Comparison of ENCODE assay signal across 27 mouse cellular contexts in the genomic region with DNA sequence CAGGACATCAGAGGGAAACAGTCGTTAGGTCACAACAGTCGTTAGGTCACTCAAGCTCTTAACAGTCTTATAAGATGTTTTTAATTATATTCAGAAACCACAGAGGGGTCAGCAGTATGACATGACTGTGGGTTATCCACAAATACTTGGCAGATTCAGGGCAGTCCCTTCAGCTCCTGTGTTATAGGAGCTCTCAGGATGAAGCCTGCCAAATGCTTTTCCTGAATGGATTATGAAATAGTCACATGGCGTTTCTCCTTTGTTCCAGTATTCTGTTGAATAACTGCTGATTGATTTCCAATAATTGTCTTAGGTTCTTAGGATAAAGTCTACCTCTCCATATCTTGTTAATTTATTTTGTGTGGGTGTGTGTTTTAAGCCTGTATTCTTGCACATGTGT. TPM values are rescaled to one million over a fixed set of nuclear protein-coding genes. Genes with fewer than 3 reads are reported as not detected.
DNase-seq lines count a peak whose midpoint lies in the region; ATAC-seq and TF ChIP-seq lines count a peak whose summit lies in the region.
"Had no signal": no experiment of that assay in that cellular context is flagged by ENCODE, and none has a peak within 500 bp of the region (broad histone marks: within the 10 kb centered on the region; RNA-seq: fewer than 3 reads in every experiment).

No protein-coding gene starts in this region.

- no peak for TF ChIP-seq EP300 in stomach, postnatal 0 days (optimal IDR thresholded peaks at IDR 0.05)

- no peaks in the 10 kb centered on the region for H3K36me3 ChIP-seq in stomach, embryonic 14.5 days (ENCODE audit: control insufficient read depth, insufficient read depth, low read length)
- H3K36me3 ChIP-seq in stomach, postnatal 0 days (ENCODE audit: control insufficient read depth, insufficient read depth, low read length), result no peaks in the 10 kb centered on the region
- no peaks in the 10 kb centered on the region for H3K36me3 ChIP-seq in stomach, embryonic 16.5 days (ENCODE audit: control insufficient read depth, insufficient read depth, low read length)
- H3K36me3 ChIP-seq: forebrain, embryonic 10.5 days; forebrain, embryonic 15.5 days; G1E; heart, embryonic 10.5 days; heart, embryonic 15.5 days; hindbrain, embryonic 12.5 days; intestine, embryonic 15.5 days; limb, embryonic 12.5 days; lung, embryonic 15.5 days; midbrain, embryonic 13.5 days; neural tube, embryonic 15.5 days had no signal

- 75% methylated on average over 3 of the region's 3 CpGs for WGBS in stomach, embryonic 14.5 days
- WGBS in stomach, postnatal 0 days, result 58% methylated on average over 3 of the region's 3 CpGs
- 62% methylated on average over 3 of the region's 3 CpGs for WGBS in stomach, embryonic 16.5 days

- no peak overlapping the region for H3K4me3 ChIP-seq in layer of hippocampus, adult 2 months
- H3K4me3 ChIP-seq in stomach, embryonic 14.5 days (ENCODE audit: low read depth, low read length), result no peak overlapping the region
- no peak overlapping the region for H3K4me3 ChIP-seq in stomach, postnatal 0 days (ENCODE audit: low read depth, low read length)
- no peak overlapping the region for H3K4me3 ChIP-seq in stomach, embryonic 16.5 days (replicated peaks; ENCODE audit: low read length)
- H3K4me3 ChIP-seq: forebrain, embryonic 10.5 days; forebrain, embryonic 15.5 days; heart, embryonic 10.5 days; heart, embryonic 15.5 days; hindbrain, embryonic 12.5 days; intestine, embryonic 15.5 days; limb, embryonic 12.5 days; lung, embryonic 15.5 days; midbrain, embryonic 13.5 days; neural tube, embryonic 15.5 days had no signal

- H3K27ac ChIP-seq in layer of hippocampus, adult 2 months, result 0 out of 2 replicates have a peak overlapping the region, but pooled peaks have one; percentile 40
- peak overlapping the region; percentile 23; the same call in 1 of the 2 replicates for H3K27ac ChIP-seq in stomach, embryonic 14.5 days (ENCODE audit: low read length)
- no peak overlapping the region for H3K27ac ChIP-seq in stomach, postnatal 0 days (replicated peaks)
- H3K27ac ChIP-seq in stomach, embryonic 16.5 days (ENCODE audit: low read length), result peak overlapping the region; percentile 69; the same call in 1 of the 2 replicates
- H3K27ac ChIP-seq: forebrain, embryonic 10.5 days; forebrain, embryonic 15.5 days; heart, embryonic 15.5 days; hindbrain, embryonic 12.5 days; hindbrain, postnatal 0 days; limb, embryonic 12.5 days; liver, embryonic 14.5 days; lung, embryonic 15.5 days; macrophage; midbrain, embryonic 13.5 days; neural tube, embryonic 15.5 days had no signal

- H3K9ac ChIP-seq in stomach, embryonic 14.5 days (replicated peaks; ENCODE audit: low read depth, low read length), result no peak overlapping the region
- H3K9ac ChIP-seq in stomach, postnatal 0 days (ENCODE audit: low read length), result no peak overlapping the region
- no peak overlapping the region for H3K9ac ChIP-seq in stomach, embryonic 16.5 days (ENCODE audit: low read length)
- H3K9ac ChIP-seq: forebrain, embryonic 15.5 days; heart, embryonic 15.5 days; hindbrain, embryonic 12.5 days; intestine, embryonic 15.5 days; limb, embryonic 12.5 days; liver, embryonic 14.5 days; lung, embryonic 15.5 days; midbrain, embryonic 13.5 days; neural tube, embryonic 15.5 days had no signal

- H3K9me3 ChIP-seq in stomach, embryonic 14.5 days (ENCODE audit: control insufficient read depth, low read depth, low read length), result no peaks in the 10 kb centered on the region
- H3K9me3 ChIP-seq in stomach, postnatal 0 days (ENCODE audit: control insufficient read depth, low read length), result no peaks in the 10 kb centered on the region; the same call in 1 of the 2 replicates
- no peaks in the 10 kb centered on the region for H3K9me3 ChIP-seq in stomach, embryonic 16.5 days (replicated peaks; ENCODE audit: control insufficient read depth, low read length)
- H3K9me3 ChIP-seq: forebrain, embryonic 15.5 days; heart, embryonic 10.5 days; heart, embryonic 15.5 days; hindbrain, embryonic 12.5 days; intestine, embryonic 15.5 days; limb, embryonic 12.5 days; lung, embryonic 15.5 days; neural tube, embryonic 15.5 days had no signal

- intact Hi-C loops in left cerebral cortex, postnatal 14 days (cut with DNase I), result no loop called here

- ATAC-seq in stomach, embryonic 14.5 days (ENCODE audit: insufficient number of reproducible peaks, insufficient read depth, low FRiP score, low read depth), result no peak
- ATAC-seq in stomach, postnatal 0 days (ENCODE audit: low FRiP score, low TSS enrichment), result no peak
- no peak for ATAC-seq in stomach, embryonic 16.5 days (ENCODE audit: insufficient read depth, low FRiP score)
- ATAC-seq: forebrain, embryonic 15.5 days; hindbrain, postnatal 0 days; midbrain, embryonic 13.5 days had no signal

- DNase-seq in layer of hippocampus, adult 2 months (ENCODE audit: low spot score in 2 of 2), result no peak
- no peak for DNase-seq in layer of hippocampus, adult 9-11 months
- DNase-seq in stomach, postnatal 0 days (ENCODE audit: low spot score), result no peak
- peak; percentile 30 for DNase-seq in fat pad, adult 2 months (ENCODE audit: extremely low read depth, low read depth, low spot score)
- DNase-seq in adrenal gland, adult 18-20 months (ENCODE audit: low spot score in 2 of 2), result no peak
- no peak for DNase-seq in left cerebral cortex, postnatal 14 days (ENCODE audit: low spot score in 2 of 2)
- DNase-seq: cerebellum, adult 8-10 months; cerebellum, postnatal 25 days; retina, postnatal 1 day; right cerebral cortex, postnatal 14 days; spleen, adult 18-20 months had no signal

- TF ChIP-seq CTCF in layer of hippocampus, adult 2 months (conservative IDR thresholded peaks at IDR 0.05), result no peak
- TF ChIP-seq CTCF in stomach, postnatal 0 days (IDR thresholded peaks at IDR 0.05; ENCODE audit: low read depth), result no peak

- H3K4me2 ChIP-seq in stomach, embryonic 14.5 days (replicated peaks; ENCODE audit: low read depth, low read length), result no peak overlapping the region
- no peak overlapping the region for H3K4me2 ChIP-seq in stomach, postnatal 0 days (replicated peaks; ENCODE audit: low read depth)
- H3K4me2 ChIP-seq in stomach, embryonic 16.5 days (ENCODE audit: low read depth, low read length), result no peak overlapping the region
- H3K4me2 ChIP-seq: forebrain, embryonic 15.5 days; heart, embryonic 15.5 days; hindbrain, embryonic 12.5 days; intestine, embryonic 15.5 days; limb, embryonic 12.5 days; lung, embryonic 15.5 days; midbrain, embryonic 13.5 days; neural tube, embryonic 15.5 days had no signal

- no peaks in the 10 kb centered on the region for H3K4me1 ChIP-seq in stomach, embryonic 14.5 days (ENCODE audit: control insufficient read depth, insufficient read depth, low read length)
- no peaks in the 10 kb centered on the region for H3K4me1 ChIP-seq in stomach, postnatal 0 days (replicated peaks; ENCODE audit: control insufficient read depth, insufficient read depth)
- no peaks in the 10 kb centered on the region for H3K4me1 ChIP-seq in stomach, embryonic 16.5 days (ENCODE audit: control insufficient read depth, insufficient read depth, low read length)
- H3K4me1 ChIP-seq: forebrain, embryonic 15.5 days; intestine, embryonic 15.5 days; limb, embryonic 12.5 days; lung, embryonic 15.5 days; midbrain, embryonic 13.5 days; neural tube, embryonic 15.5 days had no signal

- no peaks in the 10 kb centered on the region for H3K27me3 ChIP-seq in stomach, embryonic 14.5 days (ENCODE audit: control insufficient read depth, insufficient read depth, low read length)
- H3K27me3 ChIP-seq in stomach, postnatal 0 days (ENCODE audit: control insufficient read depth, insufficient read depth, low read length), result no peaks in the 10 kb centered on the region
- no peaks in the 10 kb centered on the region for H3K27me3 ChIP-seq in stomach, embryonic 16.5 days (ENCODE audit: control insufficient read depth, insufficient read depth, low read length)
- H3K27me3 ChIP-seq: forebrain, embryonic 15.5 days; heart, embryonic 15.5 days; hindbrain, embryonic 12.5 days; intestine, embryonic 15.5 days; limb, embryonic 12.5 days; lung, embryonic 15.5 days; midbrain, embryonic 13.5 days; neural tube, embryonic 15.5 days had no signal

RNA-seq across cellular contexts. Expression of a gene that starts 33.5 kb away (rescaled TPM):
- total RNA-seq in layer of hippocampus, adult 2 months (2021), result 100 to 1,000 TPM; 191 to 198 TPM
- polyA plus RNA-seq in stomach, embryonic 14.5 days (2014; fragmentation: Nextera tagmentation; extraction: Ambion mirVana), result 112 and 114 TPM in 2 replicates
- polyA plus RNA-seq in stomach, postnatal 0 days (2015; fragmentation: Nextera tagmentation; extraction: Ambion mirVana), result 36.3 TPM in 2 replicates
- 107 and 117 TPM in 2 replicates for polyA plus RNA-seq in stomach, embryonic 16.5 days (2015; fragmentation: Nextera tagmentation; extraction: Ambion mirVana)
- 1,000 to 10,000 TPM in 1 of 2 experiments, 100 to 1,000 TPM in 1; 659 to 1,051 TPM for total RNA-seq in adrenal gland, adult 18-20 months (2021)
- total RNA-seq in left cerebral cortex, postnatal 14 days (2021), result 100 to 1,000 TPM; 155 to 165 TPM

RNA-seq across cellular contexts. Expression of a gene that starts 47.6 kb away (rescaled TPM):
- total RNA-seq in layer of hippocampus, adult 2 months (2021), result 100 to 1,000 TPM; 147 to 152 TPM
- polyA plus RNA-seq in stomach, embryonic 14.5 days (2014; fragmentation: Nextera tagmentation; extraction: Ambion mirVana), result 49.1 and 54.5 TPM in 2 replicates
- 34.6 and 35.3 TPM in 2 replicates for polyA plus RNA-seq in stomach, postnatal 0 days (2015; fragmentation: Nextera tagmentation; extraction: Ambion mirVana)
- 102 and 104 TPM in 2 replicates for polyA plus RNA-seq in stomach, embryonic 16.5 days (2015; fragmentation: Nextera tagmentation; extraction: Ambion mirVana)
- 1,000 to 10,000 TPM; 1,303 to 1,859 TPM for total RNA-seq in adrenal gland, adult 18-20 months (2021)
- total RNA-seq in left cerebral cortex, postnatal 14 days (2021), result 100 to 1,000 TPM; 175 to 191 TPM

RNA-seq across cellular contexts. Expression of a gene that starts 54.6 kb away (rescaled TPM):
- total RNA-seq in layer of hippocampus, adult 2 months (2021), result 10 to 100 TPM; 74.0 to 79.7 TPM
- polyA plus RNA-seq in stomach, embryonic 14.5 days (2014; fragmentation: Nextera tagmentation; extraction: Ambion mirVana), result 453 and 489 TPM in 2 replicates
- polyA plus RNA-seq in stomach, postnatal 0 days (2015; fragmentation: Nextera tagmentation; extraction: Ambion mirVana), result 330 and 370 TPM in 2 replicates
- 400 and 452 TPM in 2 replicates for polyA plus RNA-seq in stomach, embryonic 16.5 days (2015; fragmentation: Nextera tagmentation; extraction: Ambion mirVana)
- total RNA-seq in adrenal gland, adult 18-20 months (2021), result 100 to 1,000 TPM; 139 to 159 TPM
- total RNA-seq in left cerebral cortex, postnatal 14 days (2021), result 10 to 100 TPM; 84.1 to 88.2 TPM

RNA-seq across cellular contexts. Expression of a gene that starts 54.8 kb away (rescaled TPM):
- 10 to 100 TPM in 1 of 2 experiments, 1 to 10 TPM in 1; 9.6 to 12.2 TPM for total RNA-seq in layer of hippocampus, adult 2 months (2021)
- polyA plus RNA-seq in stomach, embryonic 14.5 days (2014; fragmentation: Nextera tagmentation; extraction: Ambion mirVana), result 65.1 and 70.4 TPM in 2 replicates
- 27.8 and 29.2 TPM in 2 replicates for polyA plus RNA-seq in stomach, postnatal 0 days (2015; fragmentation: Nextera tagmentation; extraction: Ambion mirVana)
- polyA plus RNA-seq in stomach, embryonic 16.5 days (2015; fragmentation: Nextera tagmentation; extraction: Ambion mirVana), result 72.3 and 83.6 TPM in 2 replicates
- 10 to 100 TPM in 1 of 2 experiments, 1 to 10 TPM in 1; 7.1 to 12.4 TPM for total RNA-seq in adrenal gland, adult 18-20 months (2021)
- 1 to 10 TPM; 7.3 to 9.2 TPM for total RNA-seq in left cerebral cortex, postnatal 14 days (2021)

Comparison
In these comparisons a context has a peak if more than half of its experiments do, and no peak if none do; other contexts are left out.
1. RNA of a gene that starts 47.6 kb away (total RNA-seq): 1,303 to 1,859 TPM in adrenal gland, adult 18-20 months; 175 to 191 TPM in left cerebral cortex, postnatal 14 days and 147 to 152 TPM in layer of hippocampus, adult 2 months; every median in the first group is over 4 times any median in the second.